Mouse (Mus musculus): ENCODE measurements at regions not wholly inside any gene's neighbourhood (a gene's known extent, or its start where the extent isn't known, plus 50 kb on each side); places are given as distances from the start of the nearest gene placed in this dataset.
"Not testable (repeated sequence)": the region's sequence is repeated elsewhere in the genome, so short reads cannot be mapped to it uniquely, and the experiment has no call there.

DNA sequence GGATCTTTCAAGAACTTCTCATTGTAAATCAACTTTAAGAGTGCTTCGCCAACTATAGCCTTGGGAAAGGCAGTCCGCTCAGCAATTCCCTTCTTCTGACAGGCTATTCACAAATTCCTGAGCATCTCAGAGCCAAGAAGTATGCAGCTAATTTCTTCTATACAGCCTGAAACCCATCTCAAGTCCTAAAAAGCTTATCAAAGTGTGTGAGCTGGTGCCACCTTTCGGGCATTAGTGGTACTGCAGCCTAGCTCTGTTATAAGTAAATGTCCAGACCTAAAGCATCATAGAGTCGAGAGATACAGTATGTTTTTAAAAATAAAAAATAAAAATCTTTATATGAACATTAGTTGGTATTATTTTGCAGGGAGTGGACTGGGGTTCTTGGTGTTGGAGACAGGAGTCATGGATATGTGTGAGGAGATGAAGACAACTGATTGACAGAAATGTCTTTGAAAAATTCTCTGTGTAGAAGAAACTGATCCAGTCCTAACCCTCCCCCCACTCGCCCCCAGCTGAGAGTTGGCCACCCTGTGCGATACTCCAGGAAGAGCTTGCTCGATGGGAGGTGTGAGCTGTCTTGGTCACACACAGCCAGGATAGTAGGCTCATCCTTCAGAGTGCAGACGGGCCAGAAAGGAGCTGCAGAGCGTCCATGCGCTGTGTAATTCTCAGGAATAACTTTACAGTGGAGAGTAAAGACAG lies 56.4 kb downstream of the Bod1 start:
- in situ Hi-C loops (cut with MboI, MseI) = loop anchor here (25.0 kb wide), 1 partner anchor 703 kb away; no protein-coding TSS in a partner anchor

DNA sequence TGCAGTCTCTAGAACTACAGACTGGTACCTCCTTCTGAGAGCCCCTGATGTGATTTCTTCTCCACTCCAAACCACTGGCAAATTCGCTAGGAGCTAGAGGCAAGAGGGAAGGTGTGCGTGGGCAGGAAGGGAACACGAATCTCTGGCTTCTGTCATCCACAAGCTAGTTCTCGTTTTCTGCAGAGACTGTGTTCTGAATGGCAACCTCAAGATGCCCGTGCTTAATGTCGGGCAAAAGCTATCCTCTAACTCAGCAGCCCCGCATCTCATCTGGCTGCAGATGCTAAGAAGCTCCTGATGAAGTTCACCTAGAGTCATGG lies 57.3 kb downstream of the Bod1 start:
- in situ Hi-C loops (cut with MboI, MseI) = loop anchor here (5.0 to 25.0 kb wide), 2 partner anchors 362 to 702 kb away; no protein-coding TSS in a partner anchor

DNA sequence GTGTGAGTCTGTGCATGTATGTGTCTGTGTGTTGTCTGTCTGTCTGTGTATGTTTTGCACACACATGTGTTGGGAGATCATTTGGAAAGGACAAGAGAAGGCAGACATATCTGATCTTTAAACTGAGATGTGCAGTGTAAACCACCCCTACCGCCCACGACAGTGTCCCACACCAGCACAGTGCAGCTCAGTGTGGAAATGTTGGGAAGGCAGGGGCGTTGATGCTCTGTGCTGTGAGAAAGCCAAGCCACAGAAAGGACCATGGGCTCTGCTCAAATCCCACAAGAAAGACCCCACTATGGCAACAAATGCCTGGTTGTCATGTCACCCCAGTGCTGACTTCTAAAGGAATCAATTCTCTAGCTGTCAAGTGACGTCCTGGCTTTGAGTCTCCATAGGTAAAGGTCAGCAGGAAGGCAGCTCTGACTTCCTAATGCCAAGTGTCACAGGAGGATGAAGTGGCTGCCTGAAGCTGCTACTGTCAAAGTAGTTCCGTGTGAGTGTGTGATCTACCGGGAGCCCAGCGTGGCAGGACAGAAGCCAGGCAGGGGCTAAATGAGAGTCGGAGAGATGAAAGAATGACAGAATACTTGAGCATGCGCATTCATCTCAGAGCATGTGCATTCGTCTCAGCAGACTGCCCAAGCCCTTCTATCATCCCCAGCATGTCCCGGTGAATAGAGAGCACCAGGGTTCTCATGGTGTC lies 57.8 kb downstream of the Bod1 start:
- in situ Hi-C loops (cut with MboI, MseI) = loop anchor here (5.0 to 25.0 kb wide), 2 partner anchors 362 to 702 kb away; no protein-coding TSS in a partner anchor

DNA sequence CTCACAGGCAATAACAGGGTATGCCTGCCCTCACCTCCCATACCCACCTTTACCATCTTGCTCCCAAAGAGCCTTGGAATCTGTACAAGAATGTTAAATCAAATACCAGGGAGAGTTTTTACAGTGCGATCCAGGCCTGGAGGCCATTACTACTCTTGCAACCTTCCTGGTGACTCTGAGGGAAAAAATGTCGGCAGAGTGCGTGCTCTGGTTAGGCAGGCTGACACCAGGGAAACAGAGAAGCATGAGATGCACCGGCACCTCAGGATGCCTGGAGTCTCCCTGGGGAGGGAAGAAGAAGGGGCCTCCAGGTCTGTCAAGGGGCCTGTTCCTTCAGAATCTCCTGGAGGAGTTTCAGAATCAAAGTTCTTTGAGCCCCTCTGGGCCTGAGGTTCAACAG lies 63.2 kb downstream of the Bod1 start:
- in situ Hi-C loops (cut with MboI, MseI) = loop anchor here (25.0 kb wide), 1 partner anchor 696 kb away; no protein-coding TSS in a partner anchor

DNA sequence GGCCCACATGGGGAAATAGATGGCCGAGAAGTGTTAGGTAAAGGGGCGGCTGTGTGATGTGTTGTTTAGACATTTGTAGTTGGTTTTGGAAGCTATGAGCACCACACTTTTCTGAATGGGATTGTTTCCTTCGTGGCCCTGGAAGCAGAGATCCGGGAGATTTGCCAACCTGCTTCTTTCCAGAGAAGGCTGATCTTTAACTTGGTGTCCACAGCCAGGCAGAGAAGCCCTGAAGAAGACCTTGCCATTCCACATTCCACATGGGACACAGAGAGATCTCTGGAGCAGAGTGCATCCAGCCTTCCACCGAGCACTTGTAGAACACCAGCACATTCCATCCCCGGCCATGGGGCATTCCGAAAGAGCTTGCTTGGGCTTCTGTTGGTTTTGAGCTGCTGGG lies 70.2 kb downstream of the Bod1 start:
- in situ Hi-C loops (cut with MboI, MseI) = loop anchor here (25.0 kb wide), 1 partner anchor 689 kb away; no protein-coding TSS in a partner anchor

DNA sequence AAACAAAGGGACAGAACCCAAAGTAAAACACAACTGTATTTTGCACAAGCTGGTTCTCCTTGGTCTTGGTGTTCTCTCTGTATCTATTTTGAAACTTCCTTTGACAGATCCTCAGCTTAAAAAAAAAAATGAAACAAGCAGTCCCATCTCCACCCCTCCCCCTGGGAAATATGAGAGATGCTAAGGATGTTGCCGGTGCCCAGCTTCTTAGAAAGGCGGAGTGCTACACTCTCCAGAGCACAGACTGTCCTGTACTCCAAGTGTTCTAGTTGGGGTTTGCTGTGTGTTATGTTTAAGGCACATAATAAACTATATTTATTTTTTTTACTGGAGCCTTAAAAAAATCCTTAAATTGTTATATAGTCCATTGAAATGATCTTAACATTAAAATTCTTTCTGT lies 78.1 kb downstream of the Bod1 start:
- in situ Hi-C loops (cut with MboI, MseI) = no loop called here

DNA sequence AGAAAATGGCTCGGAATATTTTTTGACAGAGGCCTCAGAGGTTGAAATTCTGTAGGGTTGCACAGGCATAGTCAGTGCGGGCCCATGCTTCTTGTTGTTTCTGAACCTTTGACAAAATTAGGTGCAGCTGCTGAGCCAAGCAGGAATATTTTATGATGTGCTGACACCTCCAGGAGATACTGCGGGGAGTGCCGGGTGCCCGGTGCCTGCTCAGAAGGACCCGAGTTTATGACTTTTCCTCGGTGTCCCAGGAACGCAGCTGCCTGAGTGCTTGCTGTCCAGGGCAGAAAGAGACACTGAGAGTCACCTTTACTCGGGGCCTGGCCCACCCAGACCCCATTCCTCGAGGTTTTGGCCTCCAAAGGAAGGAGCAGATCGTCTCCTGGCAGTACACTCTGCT lies 79.6 kb downstream of the Bod1 start:
- in situ Hi-C loops (cut with MboI, MseI) = no loop called here

DNA sequence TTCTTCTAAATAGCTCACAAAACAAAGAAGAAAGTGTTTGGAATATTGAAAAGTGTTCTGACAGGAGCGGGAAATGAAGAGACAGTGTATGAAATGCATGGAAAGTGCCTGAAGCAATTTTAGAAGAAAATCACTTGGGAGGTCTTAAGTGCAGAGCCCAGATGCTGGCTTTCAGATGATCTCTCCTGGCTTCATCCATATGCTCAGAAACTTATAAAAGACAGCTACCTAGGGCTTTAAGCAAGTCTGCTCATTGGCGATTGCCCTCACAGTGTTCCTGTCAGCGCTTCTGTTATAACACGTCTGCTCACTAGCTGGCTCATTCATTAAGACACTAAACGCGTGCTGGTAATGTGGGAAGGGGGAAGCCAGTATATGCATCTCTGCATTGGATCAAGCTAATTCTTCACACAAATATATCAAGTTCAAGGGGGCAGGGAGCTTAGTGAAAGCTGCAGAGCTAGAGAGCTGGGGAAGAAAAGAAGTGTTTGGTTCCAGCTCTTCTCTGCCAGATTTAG lies 80.6 kb downstream of the Bod1 start:
- in situ Hi-C loops (cut with MboI, MseI) = no loop called here

DNA sequence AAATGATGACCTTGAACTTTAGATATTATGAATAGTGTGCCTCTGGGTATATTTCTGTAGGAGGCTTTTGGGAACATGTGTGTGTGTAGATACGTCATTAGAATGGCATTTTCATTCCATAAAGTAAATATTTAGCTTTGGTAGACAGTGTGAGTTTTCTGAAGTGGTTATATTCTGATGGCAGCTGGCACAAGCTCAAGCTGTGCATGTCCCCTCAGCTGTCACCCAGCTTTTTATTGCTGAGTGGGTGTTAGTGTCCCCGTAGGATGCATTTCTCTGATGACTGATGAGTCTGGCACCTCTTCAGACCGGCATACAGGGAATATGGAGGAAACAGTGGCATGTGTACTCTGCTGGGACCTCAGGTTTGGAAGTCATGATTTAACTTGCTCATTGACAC lies 96.7 kb downstream of the Bod1 start:
- in situ Hi-C loops (cut with MboI, MseI) = no loop called here

DNA sequence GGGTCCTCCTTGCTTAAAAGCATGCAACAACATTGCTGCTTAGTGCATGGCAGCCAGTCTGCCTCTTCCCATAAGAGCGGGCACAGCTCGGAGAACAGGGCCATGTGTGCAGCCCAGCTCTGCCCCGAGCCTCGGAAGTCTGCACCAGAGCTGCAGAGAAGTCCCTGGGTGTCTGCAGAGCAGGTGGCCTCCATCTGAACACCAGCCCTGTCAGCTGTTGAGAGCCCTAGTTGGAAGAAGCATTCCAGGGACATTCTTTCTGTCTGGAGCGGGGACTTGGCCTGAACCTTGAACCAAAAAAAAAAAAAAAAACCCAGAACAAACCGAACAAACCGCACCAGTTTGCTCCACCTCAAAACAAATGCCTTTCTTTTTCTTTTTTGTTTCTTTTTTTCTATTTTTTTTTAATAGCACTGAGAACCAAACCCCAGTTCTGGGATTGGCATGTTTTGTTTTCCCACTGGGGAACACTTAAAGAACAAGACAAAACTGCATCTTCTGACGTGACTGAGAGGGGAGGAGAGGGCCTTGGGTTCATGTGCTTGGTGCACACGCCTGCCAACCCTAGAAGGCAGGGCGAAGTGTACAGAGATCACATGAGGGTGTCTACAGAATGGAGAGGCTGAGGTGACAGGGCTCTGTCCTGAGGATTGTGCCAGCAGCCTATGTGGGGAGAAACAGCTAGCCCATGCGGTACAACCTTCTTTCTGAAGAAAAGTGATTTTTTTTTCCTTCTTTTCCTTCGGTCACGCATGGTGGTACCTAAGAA lies 106.8 kb downstream of the Bod1 start:
- in situ Hi-C loops (cut with MboI, MseI) = no loop called here

DNA sequence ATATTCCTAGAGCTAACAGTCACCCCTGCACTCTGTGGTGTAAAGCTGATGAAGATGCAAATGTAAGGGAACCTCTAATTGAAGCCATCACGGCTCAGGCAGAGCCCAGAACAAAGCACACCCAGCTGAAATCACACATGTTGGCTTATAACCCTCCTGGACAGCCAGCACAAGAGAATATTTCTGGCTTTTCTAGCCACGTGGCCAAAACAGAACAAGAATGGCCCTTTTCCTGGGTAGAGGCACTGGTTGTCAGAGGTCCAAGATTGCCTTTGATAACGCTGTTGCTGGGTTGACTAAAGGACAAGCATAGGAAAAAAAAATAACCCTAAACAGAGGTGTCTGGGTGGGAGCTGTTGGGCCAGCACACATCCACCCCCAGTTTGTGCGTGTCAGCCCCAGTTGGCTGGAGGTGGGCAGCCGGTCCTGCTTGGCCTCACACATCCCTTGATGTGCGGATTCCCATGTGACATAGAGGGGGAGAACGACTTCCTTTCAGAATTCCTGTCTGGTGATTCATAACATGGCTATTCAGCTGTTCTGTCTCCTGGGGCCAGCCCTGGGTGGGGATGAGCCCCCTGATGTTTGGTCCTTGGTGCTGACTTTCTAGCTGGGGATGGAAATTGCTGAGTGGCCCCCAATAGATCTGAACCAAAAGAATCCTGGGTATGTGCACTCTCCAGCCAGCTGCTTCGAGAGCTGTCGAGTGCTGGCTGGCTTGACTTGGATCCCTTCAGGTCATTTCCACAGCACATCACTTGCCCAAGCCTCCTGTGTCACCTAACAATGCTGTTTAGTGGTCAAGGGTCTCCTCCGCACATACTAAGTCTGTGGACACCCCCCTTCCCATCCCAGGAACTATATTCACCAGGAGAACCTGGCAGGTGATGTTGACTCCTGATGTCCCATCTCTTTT lies 107.6 kb downstream of the Bod1 start:
- in situ Hi-C loops (cut with MboI, MseI) = no loop called here

DNA sequence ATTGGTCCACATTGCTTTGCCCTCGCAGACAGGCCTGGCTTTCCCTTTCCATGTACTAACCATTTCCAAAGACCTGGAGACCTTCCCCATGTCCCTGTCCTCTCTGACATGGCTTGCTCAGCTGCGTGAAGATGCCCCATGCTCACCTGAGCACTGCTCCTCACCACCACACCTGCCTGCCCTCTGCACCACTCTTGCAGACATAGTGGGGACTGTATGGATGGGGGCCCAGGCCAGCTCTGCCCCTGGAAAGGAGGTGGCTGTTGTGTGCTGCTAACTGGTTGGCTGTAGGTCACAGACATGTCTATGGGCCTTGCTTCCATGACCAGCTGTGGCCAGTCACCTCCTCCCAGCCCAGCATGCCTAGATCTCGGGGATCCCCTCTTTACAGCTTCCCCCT lies 108.7 kb downstream of the Bod1 start:
- in situ Hi-C loops (cut with MboI, MseI) = no loop called here

DNA sequence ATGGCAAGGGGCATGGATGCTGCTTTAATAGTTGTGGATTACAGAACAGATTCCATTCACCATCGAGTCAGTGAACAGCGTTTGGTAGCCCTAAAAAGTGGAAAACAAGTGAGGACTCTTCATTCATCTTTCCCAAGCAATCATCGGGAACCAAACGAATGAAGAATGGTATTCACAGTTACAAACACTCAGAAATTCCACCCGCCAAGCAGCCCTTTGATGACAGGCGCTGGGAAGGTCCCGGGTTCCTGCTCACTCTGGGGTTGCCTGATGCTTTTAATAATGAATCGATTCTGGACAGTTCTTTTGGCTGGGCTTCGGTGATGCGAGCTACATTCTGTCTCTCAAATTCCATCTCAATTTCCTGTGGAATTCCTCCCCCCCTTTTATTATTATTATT lies 110.9 kb downstream of the Bod1 start:
- in situ Hi-C loops (cut with MboI, MseI) = no loop called here

DNA sequence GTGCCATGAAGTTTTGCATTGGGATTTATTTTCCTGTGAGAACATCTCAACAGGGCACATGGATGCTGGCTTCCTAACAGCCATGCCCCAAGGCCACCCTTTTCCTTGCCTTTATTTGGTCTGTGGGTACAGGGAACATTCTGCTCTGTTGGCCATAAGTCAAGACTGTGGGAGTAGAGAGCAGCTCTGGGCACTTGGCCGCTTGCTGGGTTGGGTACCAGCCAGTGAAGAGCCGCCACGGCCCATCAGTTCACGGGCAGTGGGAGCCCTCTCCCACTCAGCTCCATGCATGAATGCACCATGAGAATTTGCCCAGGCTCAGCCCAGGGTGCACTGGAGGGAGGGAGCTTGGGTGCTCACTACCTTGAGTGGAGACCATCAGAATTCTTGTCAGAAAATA lies 116.6 kb downstream of the Bod1 start:
- in situ Hi-C loops (cut with MboI, MseI) = no loop called here

DNA sequence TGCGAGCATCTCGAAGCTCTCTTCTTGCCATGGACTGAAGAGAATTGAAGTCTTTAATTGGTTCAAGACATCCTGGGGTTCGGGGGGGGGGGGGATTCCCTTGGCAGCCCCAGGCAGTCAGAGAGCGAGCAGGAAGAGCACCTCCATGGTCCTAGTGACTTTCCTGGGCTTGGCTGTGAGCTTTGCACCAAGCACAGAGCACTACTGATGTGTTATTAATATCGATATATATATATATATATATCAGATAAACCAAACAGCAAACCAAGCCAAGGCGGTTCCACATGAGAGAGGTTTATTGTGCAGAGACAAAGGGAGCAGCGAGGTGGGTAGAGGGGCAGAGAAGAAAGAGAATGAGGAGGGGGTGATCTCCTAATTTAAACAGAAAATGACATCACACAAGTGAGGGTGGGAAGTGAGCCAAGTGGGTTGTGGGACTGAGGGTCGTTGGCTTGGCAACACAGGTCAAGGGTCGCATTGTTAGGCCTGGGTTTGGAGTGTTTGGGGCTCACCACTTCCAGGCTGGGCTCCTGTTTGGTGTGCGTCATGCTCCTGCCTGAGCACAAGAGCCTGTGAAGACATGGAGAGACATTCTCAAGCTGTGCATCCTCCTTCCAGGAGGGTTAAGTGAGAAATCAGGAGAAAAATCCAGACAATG lies 119.9 kb downstream of the Bod1 start:
- in situ Hi-C loops (cut with MboI, MseI) = no loop called here

DNA sequence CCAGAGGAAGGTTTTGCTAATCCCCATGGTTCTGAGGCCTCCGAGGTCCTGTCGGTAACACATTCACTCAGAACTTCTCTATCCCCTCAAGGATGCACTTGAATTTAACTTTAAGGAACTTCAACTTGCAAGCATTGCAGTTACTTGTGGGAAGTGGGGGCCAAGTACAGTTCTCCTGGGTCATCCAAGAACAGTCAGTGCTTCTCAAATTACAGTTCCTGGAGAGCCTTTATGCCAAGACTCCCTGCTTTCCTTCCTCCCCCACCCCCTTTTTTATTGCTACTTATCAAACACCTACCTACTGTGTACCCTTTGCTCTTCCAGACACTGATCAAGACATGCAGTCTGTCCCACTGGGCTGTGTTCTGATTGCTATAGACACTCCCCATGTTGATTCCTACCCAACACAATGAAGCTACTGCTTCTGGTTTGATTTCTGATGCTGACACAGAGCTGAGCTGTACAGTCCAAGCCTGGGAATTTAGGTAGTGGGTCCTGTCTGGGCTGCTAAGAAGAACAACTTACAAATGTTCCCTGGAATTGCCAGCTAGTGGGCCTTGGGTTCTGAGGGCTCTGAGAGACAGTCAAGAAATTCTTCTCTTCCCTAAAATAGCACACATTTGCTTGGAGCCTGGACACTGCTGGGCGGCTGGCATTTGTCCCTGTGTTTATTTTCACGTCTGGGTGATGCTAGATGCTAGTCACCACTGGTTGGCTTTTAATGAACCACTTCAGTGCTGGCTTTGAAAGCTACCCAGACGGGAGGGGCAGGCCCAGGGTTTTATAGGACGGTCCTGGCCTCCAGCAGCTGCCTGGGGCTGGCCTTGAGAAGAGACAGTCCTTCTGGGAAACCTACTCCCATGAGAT lies 120.7 kb downstream of the Bod1 start:
- in situ Hi-C loops (cut with MboI, MseI) = no loop called here

DNA sequence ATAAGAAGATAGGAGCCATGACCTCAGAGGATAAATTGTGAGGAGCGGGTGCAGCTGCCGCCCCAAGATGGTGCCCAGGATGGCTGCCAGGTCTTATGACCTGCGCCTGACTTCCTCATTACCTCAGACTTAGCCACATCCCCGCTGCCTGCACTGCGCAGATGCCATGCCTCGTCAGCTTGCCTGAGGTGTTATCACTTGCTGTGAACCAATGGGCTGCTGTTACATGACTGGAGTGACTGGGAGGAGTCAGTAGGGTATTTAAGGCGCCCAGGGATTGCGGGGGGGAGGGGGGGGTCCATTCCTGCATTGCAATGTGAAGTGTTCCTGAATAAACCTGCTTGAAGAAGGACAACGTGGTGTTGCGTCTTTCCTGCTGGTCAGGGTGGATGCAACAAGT lies 126.2 kb downstream of the Bod1 start:
- in situ Hi-C loops (cut with MboI, MseI) = not testable (repeated sequence)

DNA sequence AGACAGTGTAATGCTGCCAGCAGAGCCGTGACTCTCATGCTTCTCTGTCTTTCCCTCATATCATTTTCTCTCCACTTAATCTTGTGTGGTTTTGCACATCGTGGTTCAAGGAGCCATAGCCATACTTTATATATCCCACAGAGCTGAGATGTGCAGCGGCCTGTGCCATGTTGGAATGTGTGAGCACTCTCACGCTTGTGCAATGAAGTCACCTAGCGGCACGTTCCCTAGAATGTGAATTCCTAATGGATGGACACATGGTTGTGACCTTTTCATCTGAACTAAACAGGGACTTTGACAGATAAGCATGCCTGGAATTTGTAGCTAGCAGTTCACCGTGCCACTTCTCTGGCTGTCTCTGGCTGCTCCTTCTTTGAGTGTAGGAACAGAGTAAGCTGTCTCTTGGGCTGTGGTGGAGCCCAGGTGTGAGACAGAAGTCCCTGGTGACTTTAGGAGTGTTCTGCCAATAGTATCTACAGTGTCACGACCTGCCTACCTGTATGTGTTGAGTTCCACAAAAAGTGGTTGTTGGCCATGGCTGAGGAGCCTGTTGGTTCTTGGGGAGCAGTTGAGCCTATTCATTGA lies 129.0 kb downstream of the Bod1 start:
- in situ Hi-C loops (cut with MboI, MseI) = no loop called here

DNA sequence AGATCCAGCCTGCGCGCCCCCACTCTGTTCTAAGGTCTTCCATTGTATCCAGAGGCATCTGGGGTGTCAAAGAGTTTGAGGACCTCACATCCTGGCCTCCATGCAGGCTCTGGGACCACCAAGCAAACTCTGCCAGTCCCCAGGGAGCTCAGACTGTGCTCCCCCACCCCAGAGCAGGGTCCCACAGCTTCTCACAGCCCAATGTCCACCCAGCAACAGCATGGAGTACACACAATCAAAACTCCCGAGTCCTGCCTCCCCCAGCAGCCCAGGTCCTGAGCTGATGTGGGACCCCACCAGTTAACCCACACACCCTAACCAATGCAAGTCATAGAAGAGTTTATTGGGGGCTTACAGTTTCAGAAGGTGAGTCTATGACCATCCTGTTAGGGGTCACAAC lies 130.3 kb downstream of the Bod1 start:
- in situ Hi-C loops (cut with MboI, MseI) = no loop called here

Measured in T-helper 2 cell (primary cell).